Mouse (Mus musculus): Measurements from ENCODE around the gene Tmprss11g. TPM values are rescaled to one million over a fixed set of nuclear protein-coding genes. Genes with fewer than 3 reads are reported as not detected.

Tmprss11g gene
- polyA plus RNA-seq, 1 experiment from 2014 or later, result not detected

DNA sequence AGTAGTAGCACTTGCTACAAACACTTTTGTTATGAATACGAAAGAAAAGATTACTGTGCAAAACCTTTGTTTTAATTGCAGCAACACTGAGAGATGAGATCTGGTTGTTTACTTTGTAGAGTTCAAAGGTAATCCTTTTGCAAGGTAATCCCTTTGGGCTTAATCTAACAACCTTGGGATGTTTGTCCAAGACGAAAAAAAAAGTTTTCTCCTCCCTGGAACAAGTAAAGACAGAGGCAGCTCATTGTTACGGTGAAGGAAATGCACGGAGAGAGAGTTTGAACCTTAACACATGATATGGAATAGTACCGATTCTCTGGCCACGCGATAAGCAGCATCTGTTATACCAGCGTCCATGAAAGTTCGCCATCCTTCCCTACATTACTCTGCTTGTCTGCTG is 44.5 kb downstream of the Tmprss11g start:
- no peaks in the 10 kb centered on the region for H3K4me1 ChIP-seq (ENCODE audit: insufficient read depth)
- H3K27ac ChIP-seq (ENCODE audit: low read depth), result no peak overlapping the region
- no peak overlapping the region for H3K4me3 ChIP-seq (ENCODE audit: low read depth, low read length)
- ATAC-seq (ENCODE audit: insufficient read depth), result no peak
- H3K36me3 ChIP-seq (ENCODE audit: insufficient read depth), result no peaks in the 10 kb centered on the region
- 66% methylated on average over 9 of the region's 9 CpGs for WGBS
- TF ChIP-seq CTCF (IDR thresholded peaks at IDR 0.05; ENCODE audit: low read depth), result no peak
- H3K4me2 ChIP-seq, result no peak overlapping the region
- DNase-seq, result no peak
- no peaks in the 10 kb centered on the region for H3K27me3 ChIP-seq (ENCODE audit: insufficient read depth, low read length)
- H3K9ac ChIP-seq, result no peak overlapping the region
- no peaks in the 10 kb centered on the region for H3K9me3 ChIP-seq (ENCODE audit: low read depth, low read length)

DNA sequence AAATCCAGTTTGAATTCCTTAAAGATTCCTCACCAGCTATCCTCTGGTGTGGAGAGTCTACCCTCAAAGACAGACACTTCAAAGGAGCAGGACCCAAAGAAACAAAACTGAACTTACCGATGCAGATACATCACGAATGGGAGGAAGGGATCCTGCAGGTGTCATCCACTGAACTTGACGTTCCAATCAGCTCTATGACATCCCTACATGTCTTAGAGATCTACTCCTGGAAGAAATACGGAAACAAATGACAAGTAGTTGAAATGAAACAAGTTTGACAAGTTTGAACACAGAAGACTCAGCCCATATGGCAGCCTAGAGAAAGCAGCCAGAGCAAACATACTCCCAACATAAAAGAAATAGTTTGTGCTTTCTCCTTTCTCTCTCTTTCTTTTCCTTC is 49.5 kb downstream of the Tmprss11g start, which contains the start of gene Tmprss11a:
Tmprss11a (minus strand) TSS at position 101 of the 400 bp plus-strand sequence.
- DNase-seq, result no peak
- no peak for ATAC-seq (ENCODE audit: insufficient read depth)
- H3K27me3 ChIP-seq (ENCODE audit: insufficient read depth, low read length), result no peaks in the 10 kb centered on the region
- WGBS, result 59% methylated on average over 4 of the region's 4 CpGs
- H3K9me3 ChIP-seq (ENCODE audit: low read depth, low read length), result no peaks in the 10 kb centered on the region
- no peak within 1 kb of the TSS for H3K9ac ChIP-seq
- no peak for TF ChIP-seq CTCF (IDR thresholded peaks at IDR 0.05; ENCODE audit: low read depth)
- no peaks in the 10 kb centered on the region for H3K4me1 ChIP-seq (ENCODE audit: insufficient read depth)
- no peak within 1 kb of the TSS for H3K4me3 ChIP-seq (ENCODE audit: low read depth, low read length)
- no peaks in the 10 kb centered on the region for H3K36me3 ChIP-seq (ENCODE audit: insufficient read depth)
- H3K4me2 ChIP-seq, result no peak within 1 kb of the TSS
- no peak within 1 kb of the TSS for H3K27ac ChIP-seq (ENCODE audit: low read depth)

DNA sequence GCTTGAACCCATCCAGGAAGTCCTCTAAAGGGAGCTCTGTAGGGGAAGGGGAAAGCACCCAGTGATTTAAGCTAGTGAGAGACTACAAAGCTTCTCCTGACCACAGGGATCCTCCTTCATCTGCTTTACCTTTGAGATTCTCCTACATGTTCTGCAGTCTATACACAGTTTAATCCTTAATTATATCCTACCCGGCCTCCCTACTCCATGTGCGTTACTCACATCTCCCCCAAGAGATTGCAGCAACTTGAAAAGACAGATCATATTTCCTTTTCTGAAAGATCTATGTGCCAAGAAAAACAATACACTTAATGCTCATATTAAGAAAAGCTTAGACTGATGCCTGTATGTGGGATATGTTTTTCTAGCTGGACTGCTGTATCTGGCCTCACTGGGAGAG is 79.1 kb downstream of the Tmprss11g start:
- 59% methylated on average over 2 of the region's 2 CpGs for WGBS
- TF ChIP-seq CTCF (IDR thresholded peaks at IDR 0.05; ENCODE audit: low read depth), result no peak
- DNase-seq, result no peak

DNA sequence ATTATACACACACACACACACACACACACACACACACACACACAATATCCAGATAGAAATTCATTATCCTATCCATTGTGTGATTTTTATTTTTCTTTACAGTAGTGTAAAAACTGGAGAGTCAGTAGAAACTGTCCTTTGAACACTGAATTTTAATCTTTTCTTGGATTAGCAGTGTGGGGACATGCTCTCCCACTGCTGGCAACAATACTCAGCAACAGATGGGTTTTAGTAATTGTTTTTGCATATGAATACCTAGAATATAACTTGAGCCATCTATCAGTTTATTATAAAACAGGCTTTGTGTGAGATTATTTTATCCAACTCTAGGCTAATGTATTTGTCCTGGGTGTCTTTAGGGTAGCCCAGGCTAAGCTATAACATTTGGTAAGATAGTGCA is 79.9 kb downstream of the Tmprss11g start:
- no peak overlapping the region for H3K4me3 ChIP-seq (ENCODE audit: low read depth, low read length)
- H3K9ac ChIP-seq, result no peak overlapping the region
- no peak for DNase-seq
- no peaks in the 10 kb centered on the region for H3K9me3 ChIP-seq (ENCODE audit: low read depth, low read length)
- no peak overlapping the region for H3K27ac ChIP-seq (ENCODE audit: low read depth)
- no peak for TF ChIP-seq CTCF (IDR thresholded peaks at IDR 0.05; ENCODE audit: low read depth)
- H3K4me1 ChIP-seq (ENCODE audit: insufficient read depth), result no peaks in the 10 kb centered on the region
- H3K36me3 ChIP-seq (ENCODE audit: insufficient read depth), result no peaks in the 10 kb centered on the region
- H3K27me3 ChIP-seq (ENCODE audit: insufficient read depth, low read length), result no peaks in the 10 kb centered on the region
- ATAC-seq (ENCODE audit: insufficient read depth), result no peak
- no peak overlapping the region for H3K4me2 ChIP-seq

More for the DNA sequence above, 79.1 kb downstream of the Tmprss11g start:
- Histone ChIP-seq H3K4me2 (no peak overlapping the region), H3K4me3 (ENCODE audit: low read depth, low read length) (no peak overlapping the region), H3K9ac (no peak overlapping the region), H3K4me1 (ENCODE audit: insufficient read depth) (no peaks in the 10 kb centered on the region), H3K27ac (ENCODE audit: low read depth) (no peak overlapping the region), H3K9me3 (ENCODE audit: low read depth, low read length) (no peaks in the 10 kb centered on the region), H3K27me3 (ENCODE audit: insufficient read depth, low read length) (no peaks in the 10 kb centered on the region), H3K36me3 (ENCODE audit: insufficient read depth) (no peaks in the 10 kb centered on the region)
- no peak; the same call in 1 of the 2 replicates for ATAC-seq (ENCODE audit: insufficient read depth)

Other genes starting within 250 kb of the Tmprss11g start
- gene Tmprss11c, start 229.3 kb downstream of the Tmprss11g start, polyA plus RNA-seq (2014; fragmentation: Nextera tagmentation; extraction: Ambion mirVana), result not detected in 2 replicates
- gene Tmprss11d, start 145.2 kb downstream of the Tmprss11g start, polyA plus RNA-seq (2014; fragmentation: Nextera tagmentation; extraction: Ambion mirVana), result not detected in 2 replicates
- gene Tmprss11a, start 49.6 kb downstream of the Tmprss11g start, polyA plus RNA-seq (2014; fragmentation: Nextera tagmentation; extraction: Ambion mirVana), result 0.07 and 0.11 TPM in 2 replicates
- not detected in 2 replicates for gene Tmprss11f, start 113.8 kb upstream of the Tmprss11g start, polyA plus RNA-seq (2014; fragmentation: Nextera tagmentation; extraction: Ambion mirVana)
- gene Tmprss11b, start 157.8 kb upstream of the Tmprss11g start, polyA plus RNA-seq (2014; fragmentation: Nextera tagmentation; extraction: Ambion mirVana), result not detected in 2 replicates
- gene Tmprss11e, start 227.2 kb upstream of the Tmprss11g start, polyA plus RNA-seq (2014; fragmentation: Nextera tagmentation; extraction: Ambion mirVana), result not detected in 2 replicates

All from lung, embryonic 14.5 days (tissue).